Mouse (Mus musculus) ES-E14 (cell line): ENCODE results near the gene Ssc5d. TPM values are rescaled to one million over a fixed set of nuclear protein-coding genes. Genes with fewer than 3 reads are reported as not detected.
A peak's percentile ranks its signal among the peaks of the same experiment; 100 is the strongest.

Experiments
- DNase-seq: peaks from one replicate; pipeline ENCODE4 v3.0.0-alpha.2; 2013; ENCODE audit warnings: low read depth, low spot score
- H3K27ac ChIP-seq: 2 replicates; pipeline ENCODE4 v1.5.1; 2012; ENCODE audit warnings: low read depth, mild to moderate bottlenecking, low read length, moderate library complexity, mixed read lengths; ENCODE audit not compliant: poor library complexity, insufficient read depth, severe bottlenecking
- H3K36me3 ChIP-seq: 2 replicates; pipeline ENCODE4 v1.6.1; 2012; ENCODE audit warnings: mild to moderate bottlenecking, low read length, moderate library complexity, mixed read lengths; ENCODE audit not compliant: control insufficient read depth, poor library complexity, insufficient read depth, severe bottlenecking
- H3K4me1 ChIP-seq, 2 experiments: fragments of 150-350 bp in 1 of 2; sonication (generic) in 1 of 2; 2 replicates each; pipeline ENCODE4 v1.6.1; 2012; ENCODE audit warnings: low read length in 2 of 2, mild to moderate bottlenecking in 1 of 2, mixed read lengths in 1 of 2; ENCODE audit not compliant: control insufficient read depth in 2 of 2, insufficient read depth in 2 of 2, poor library complexity in 1 of 2
- H3K4me3 ChIP-seq, 2 experiments: fragments of 150-350 bp in 1 of 2; sonication (generic) in 1 of 2; 2 replicates each; pipeline ENCODE4 v1.5.1; 2012; ENCODE audit warnings: low read length in 2 of 2, low read depth in 1 of 2, mild to moderate bottlenecking in 1 of 2, mixed read lengths in 1 of 2; ENCODE audit not compliant: insufficient read depth in 1 of 2, poor library complexity in 1 of 2, severe bottlenecking in 1 of 2
- H3K9ac ChIP-seq: 2 replicates; pipeline ENCODE4 v1.6.1; 2012; ENCODE audit warnings: low read depth, mild to moderate bottlenecking, low read length, mixed read lengths; ENCODE audit not compliant: poor library complexity, insufficient read depth, severe bottlenecking
- H3K9me3 ChIP-seq: fragments of 150-350 bp; sonication (generic); 2 replicates; pipeline ENCODE4 v1.6.1; 2012; ENCODE audit warnings: low read depth, mild to moderate bottlenecking, low read length; ENCODE audit not compliant: control insufficient read depth, insufficient read depth
- CHD2 ChIP-seq: IDR thresholded peaks from 2 replicates; pipeline ENCODE4 v1.6.1; 2014; ENCODE audit warnings: mild to moderate bottlenecking, low read depth, low read length, inconsistent platforms
- HCFC1 ChIP-seq: IDR thresholded peaks from 2 replicates; pipeline ENCODE4 v1.6.1; 2012; ENCODE audit warnings: low read length, inconsistent platforms, borderline replicate concordance; ENCODE audit not compliant: insufficient read depth
- MAFK ChIP-seq: IDR thresholded peaks from 2 replicates; pipeline ENCODE4 v1.6.1; 2014; ENCODE audit warnings: mild to moderate bottlenecking, low read depth, low read length, inconsistent platforms; ENCODE audit not compliant: insufficient read depth
- ZC3H11A ChIP-seq: IDR thresholded peaks from 2 replicates; pipeline ENCODE4 v1.6.1; 2012; ENCODE audit warnings: low read depth, mild to moderate bottlenecking, inconsistent platforms, low read length, borderline replicate concordance
- ZNF384 ChIP-seq: IDR thresholded peaks from 2 replicates; pipeline ENCODE4 v1.6.1; 2012; ENCODE audit warnings: low read depth, low read length, inconsistent platforms
- in situ Hi-C, 2 experiments: fragments of 600-800 bp; cut with MboI; formaldehyde crosslinking; loops; one replicate each; pipeline ENCODE4 v1.15.1; 2025; ENCODE audit warnings: low sequenced_read_pairs in 2 of 2, inconsistent platforms in 1 of 2; ENCODE audit not compliant: unreplicated experiment in 2 of 2
- total RNA-seq: library from RNA; depleted of rRNA; stranded (reverse); fragments of 300-350 nt; gene quantifications from 2 replicates; pipeline ENCODE4 v1.2.3, GENCODE M21; 2012; rRNA removed

The Ssc5d gene
- total RNA-seq, 1 experiment, result 0.94 TPM

GRCm38 (mm10) chr7:4993347-4993998 is 67.9 kb downstream of the Ssc5d start:
- Histone ChIP-seq H3K9me3 (no peaks in the 10 kb centered on the region), H3K27ac (no peak overlapping the region), H3K4me3 (peak overlapping the region; percentile 46 to 48), H3K4me1 (peaks cover 0 to 3% of the 10 kb centered on the region in 2 experiments; a peak in 1 of 4 replicates), H3K36me3 (no peaks in the 10 kb centered on the region), H3K9ac (no peak overlapping the region; the same call in 1 of the 2 replicates)
- DNase-seq, result no peak
- in situ Hi-C loops, result no loop called here
- TF ChIP-seq MAFK, result no peak
- TF ChIP-seq ZNF384, result no peak
- TF ChIP-seq ZC3H11A, result no peak
- no peak for TF ChIP-seq HCFC1
- no peak for TF ChIP-seq CHD2

- Histone ChIP-seq H3K27ac (no peak overlapping the region), H3K4me3 (peak overlapping the region; percentile 46 to 48), H3K9me3 (no peaks in the 10 kb centered on the region), H3K4me1 (peaks cover 0 to 3% of the 10 kb centered on the region in 2 experiments; a peak in 1 of 4 replicates), H3K9ac (peak overlapping the region; percentile 25; the same call in 1 of the 2 replicates), H3K36me3 (no peaks in the 10 kb centered on the region)
- no peak for TF ChIP-seq HCFC1
- TF ChIP-seq MAFK, result no peak
- TF ChIP-seq ZC3H11A, result no peak
- no peak for TF ChIP-seq CHD2
- no peak for TF ChIP-seq ZNF384
- in situ Hi-C loops, result no loop called here
- DNase-seq, result no peak
Observed at GRCm38 (mm10) chr7:4993999-4994788, 68.6 kb downstream of the Ssc5d start.

Other genes with a start within 250 kb of the Ssc5d start
- 56.6 and 61.2 TPM in 2 replicates for gene Hspbp1, start 240.7 kb upstream of the Ssc5d start, total RNA-seq
- gene Brsk1, start 235.2 kb upstream of the Ssc5d start, total RNA-seq, result 20.7 and 26.2 TPM in 2 replicates
- 0.53 and 0.94 TPM in 2 replicates for gene Tmem150b, start 200.5 kb upstream of the Ssc5d start, total RNA-seq
- 68.4 and 121 TPM in 2 replicates for gene Kmt5c, start 185.7 kb upstream of the Ssc5d start, total RNA-seq
- gene Cox6b2, start 172.7 kb upstream of the Ssc5d start, total RNA-seq, result 46.4 and 130 TPM in 2 replicates
- 0.11 TPM in 1 of 2 replicates, not detected in the other for gene Fam71e2, start 154.5 kb upstream of the Ssc5d start, total RNA-seq
- gene Il11, start 142.9 kb upstream of the Ssc5d start, total RNA-seq, result 1.2 and 2.1 TPM in 2 replicates
- gene Tmem190, start 142.8 kb upstream of the Ssc5d start, total RNA-seq, result not detected in 2 replicates
- 13.0 and 27.7 TPM in 2 replicates for gene Tmem238, start 136.1 kb upstream of the Ssc5d start, total RNA-seq
- gene Rpl28, start 132.9 kb upstream of the Ssc5d start, total RNA-seq, result 1,352 and 1,377 TPM in 2 replicates
- 461 and 499 TPM in 2 replicates for gene Ube2s, start 113.2 kb upstream of the Ssc5d start, total RNA-seq
- 6.9 and 8.4 TPM in 2 replicates for gene Shisa7, start 81.1 kb upstream of the Ssc5d start, total RNA-seq
- 3.5 and 3.7 TPM in 2 replicates for gene Isoc2b, start 55.5 kb upstream of the Ssc5d start, total RNA-seq
- 13.0 and 16.1 TPM in 2 replicates for gene Isoc2a, start 48.6 kb upstream of the Ssc5d start, total RNA-seq
- gene Gm36210, start 19.3 kb upstream of the Ssc5d start, total RNA-seq, result 1.6 and 2.2 TPM in 2 replicates
- gene Zfp628, start 10.6 kb upstream of the Ssc5d start, total RNA-seq, result 4.0 and 4.3 TPM in 2 replicates
- gene Nat14, start 3.8 kb upstream of the Ssc5d start, total RNA-seq, result 1.2 and 1.7 TPM in 2 replicates
- 0.22 and 0.95 TPM in 2 replicates for gene Sbk2, start 38.6 kb downstream of the Ssc5d start, total RNA-seq
- not detected in 2 replicates for gene Sbk3, start 45.4 kb downstream of the Ssc5d start, total RNA-seq
- gene Zfp579, start 70.4 kb downstream of the Ssc5d start, total RNA-seq, result 2.9 and 3.4 TPM in 2 replicates
- gene Zfp524, start 88.6 kb downstream of the Ssc5d start, total RNA-seq, result 2.6 and 3.9 TPM in 2 replicates
- gene Fiz1, start 88.9 kb downstream of the Ssc5d start, total RNA-seq, result 45.9 and 47.4 TPM in 2 replicates
- gene Gm44973, start 89.7 kb downstream of the Ssc5d start, total RNA-seq, result not detected in 2 replicates
- gene Zfp865, start 94.6 kb downstream of the Ssc5d start, total RNA-seq, result 12.9 and 18.4 TPM in 2 replicates
- gene Ccdc106, start 94.8 kb downstream of the Ssc5d start, total RNA-seq, result 7.5 and 11.2 TPM in 2 replicates
- gene 4632433K11Rik, start 108.3 kb downstream of the Ssc5d start, total RNA-seq, result not detected in 2 replicates
- gene Zfp784, start 112.7 kb downstream of the Ssc5d start, total RNA-seq, result 0.58 and 0.71 TPM in 2 replicates
- gene Zfp580, start 125.8 kb downstream of the Ssc5d start, total RNA-seq, result 2.6 and 3.3 TPM in 2 replicates
- gene U2af2, start 136.4 kb downstream of the Ssc5d start, total RNA-seq, result 222 and 262 TPM in 2 replicates
- gene Epn1, start 154.4 kb downstream of the Ssc5d start, total RNA-seq, result 51.8 and 59.1 TPM in 2 replicates
- gene Rfpl4, start 191.2 kb downstream of the Ssc5d start, total RNA-seq, result not detected in 2 replicates
- gene Rasl2-9, start 200.2 kb downstream of the Ssc5d start, total RNA-seq, result 0.27 and 0.32 TPM in 2 replicates
- gene Vmn1r55, start 223.9 kb downstream of the Ssc5d start, total RNA-seq, result not detected in 2 replicates